Mouse (Mus musculus) liver, embryonic 15.5 days (tissue): ENCODE measurements at regions not wholly inside any gene's neighbourhood (a gene's known extent, or its start where the extent isn't known, plus 50 kb on each side); places are given as distances from the start of the nearest gene placed in this dataset.
"Not testable (repeated sequence)": the region's sequence is repeated elsewhere in the genome, so short reads cannot be mapped to it uniquely, and the experiment has no call there.

Experiments used
- ATAC-seq: fragments of 200-750 bp; cut with Nextera tagmentation; 2 replicates; pipeline ENCODE4 v1.8.0; 2017; ENCODE audit warnings: moderate number of reproducible peaks, mild to moderate bottlenecking, moderate library complexity; ENCODE audit not compliant: insufficient read depth
- H3K27ac ChIP-seq: fragments of 300-500 bp; sonication (generic); replicated peaks from 2 replicates; pipeline ENCODE4 v1.5.1; 2015; ENCODE audit warnings: mild to moderate bottlenecking, inconsistent platforms
- H3K27me3 ChIP-seq: fragments of 300-500 bp; sonication (generic); 2 replicates; pipeline ENCODE4 v1.6.1; 2015; ENCODE audit warnings: mild to moderate bottlenecking, inconsistent platforms
- H3K36me3 ChIP-seq: fragments of 300-500 bp; sonication (generic); replicated peaks from 2 replicates; pipeline ENCODE4 v1.6.1; 2015; ENCODE audit warnings: moderate library complexity, mild to moderate bottlenecking, inconsistent platforms
- H3K4me1 ChIP-seq: fragments of 300-500 bp; sonication (generic); replicated peaks from 2 replicates; pipeline ENCODE4 v1.6.1; 2015; ENCODE audit warnings: inconsistent platforms
- H3K4me2 ChIP-seq: fragments of 300-500 bp; sonication (generic); 2 replicates; pipeline ENCODE4 v1.6.1; 2015; ENCODE audit warnings: moderate library complexity, mild to moderate bottlenecking, inconsistent platforms
- H3K4me3 ChIP-seq: fragments of 300-500 bp; sonication (generic); replicated peaks from 2 replicates; pipeline ENCODE4 v1.5.1; 2015; ENCODE audit warnings: mild to moderate bottlenecking, inconsistent platforms
- H3K9ac ChIP-seq: fragments of 300-500 bp; sonication (generic); 2 replicates; pipeline ENCODE4 v1.6.1; 2015; ENCODE audit warnings: moderate library complexity, mild to moderate bottlenecking, inconsistent platforms
- H3K9me3 ChIP-seq: fragments of 300-500 bp; sonication (generic); replicated peaks from 2 replicates; pipeline ENCODE4 v1.6.1; 2016; ENCODE audit warnings: inconsistent platforms
- WGBS: fragments of 180-500 bp; shearing (Covaris S2); methylation state at CpG from one replicate; pipeline ENCODE4 v1.1.7; 2015; ENCODE audit warnings: mixed read lengths; ENCODE audit not compliant: insufficient replicate concordance; 5-methylcytosine and 5-hydroxymethylcytosine counted together

DNA sequence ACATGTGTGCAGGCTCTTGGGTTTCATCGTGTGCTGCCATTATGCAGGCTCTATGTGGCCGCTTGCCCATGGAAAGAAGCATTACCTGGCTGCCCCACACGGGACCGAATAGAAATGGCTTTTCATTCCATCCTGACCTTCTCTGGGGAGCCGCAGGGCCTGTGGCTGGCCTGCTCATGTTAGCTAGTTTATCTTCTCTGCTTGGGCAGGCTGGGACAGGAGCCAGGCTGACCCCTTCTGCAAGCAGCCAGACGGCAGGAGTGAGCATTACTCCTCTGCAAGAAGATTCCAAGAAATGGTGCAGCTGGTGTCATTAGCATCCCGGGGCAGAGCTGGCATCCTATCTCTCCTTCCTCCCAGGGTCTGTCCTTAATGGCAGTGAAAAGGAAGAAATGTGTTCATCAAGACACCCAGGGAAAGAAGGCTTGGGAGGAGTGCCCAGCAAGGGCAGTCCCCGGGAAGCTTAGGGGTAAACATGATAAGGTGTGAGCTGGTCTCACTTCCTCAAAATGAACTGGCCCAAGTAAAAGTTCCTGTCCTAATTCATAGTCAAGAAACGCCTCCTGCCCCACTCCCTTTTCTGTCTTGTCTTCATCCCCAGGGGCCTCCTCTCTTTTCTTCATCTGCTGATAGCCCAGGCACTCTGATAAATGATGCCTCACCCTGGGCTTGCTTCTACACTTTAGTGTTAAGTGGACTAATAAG is 178.9 kb upstream of the Myt1l start:
- no peaks in the 10 kb centered on the region for H3K4me1 ChIP-seq
- no peak overlapping the region for H3K4me3 ChIP-seq
- H3K9ac ChIP-seq = no peak overlapping the region
- ATAC-seq = no peak
- no peaks in the 10 kb centered on the region for H3K9me3 ChIP-seq
- WGBS = 48% methylated on average over 9 of the region's 9 CpGs
- H3K36me3 ChIP-seq = no peaks in the 10 kb centered on the region
- no peak overlapping the region for H3K4me2 ChIP-seq
- H3K27ac ChIP-seq = no peak overlapping the region
- no peaks in the 10 kb centered on the region for H3K27me3 ChIP-seq

DNA sequence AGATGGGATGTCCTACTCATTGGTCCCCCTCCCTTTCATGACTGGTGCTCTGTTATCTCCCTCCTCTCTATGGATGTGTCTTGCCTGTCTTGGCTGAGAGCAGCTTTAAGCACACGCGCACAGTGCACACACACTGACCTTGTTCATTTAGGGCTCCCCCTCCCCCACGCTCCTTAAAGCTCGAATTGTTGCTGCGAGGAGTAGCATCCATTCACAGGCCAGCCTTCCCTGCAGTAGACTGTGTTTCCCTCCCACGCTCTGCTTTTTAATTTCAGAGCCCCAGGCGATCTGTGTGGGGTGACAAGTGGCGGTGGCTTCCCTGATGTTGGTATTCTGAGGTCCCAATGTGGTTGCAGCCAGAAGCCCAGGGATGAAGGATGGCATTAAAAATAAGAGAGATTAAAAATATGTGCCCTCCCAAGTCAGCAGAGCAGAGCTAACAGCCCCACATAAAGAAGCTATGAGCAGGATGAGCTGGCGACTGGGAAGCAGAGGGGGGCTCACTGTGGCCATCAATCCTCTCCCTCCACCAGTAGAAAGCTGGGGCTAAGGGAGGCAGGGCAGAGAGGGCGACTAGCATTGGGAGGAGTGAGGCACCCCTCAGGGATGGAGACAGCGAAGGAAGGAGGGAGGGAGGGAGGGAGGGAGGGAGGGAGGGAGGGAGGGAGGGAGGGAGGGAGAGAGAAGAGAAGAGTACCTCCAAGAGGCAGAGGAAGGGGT is 174.2 kb upstream of the Myt1l start:
- no peaks in the 10 kb centered on the region for H3K27me3 ChIP-seq
- H3K9me3 ChIP-seq = no peaks in the 10 kb centered on the region
- no peak overlapping the region for H3K4me3 ChIP-seq
- WGBS = 52% methylated on average over 9 of the region's 11 CpGs
- H3K4me1 ChIP-seq = no peaks in the 10 kb centered on the region
- no peaks in the 10 kb centered on the region for H3K36me3 ChIP-seq
- ATAC-seq = no peak
- no peak overlapping the region for H3K27ac ChIP-seq
- H3K4me2 ChIP-seq = no peak overlapping the region
- H3K9ac ChIP-seq = no peak overlapping the region

DNA sequence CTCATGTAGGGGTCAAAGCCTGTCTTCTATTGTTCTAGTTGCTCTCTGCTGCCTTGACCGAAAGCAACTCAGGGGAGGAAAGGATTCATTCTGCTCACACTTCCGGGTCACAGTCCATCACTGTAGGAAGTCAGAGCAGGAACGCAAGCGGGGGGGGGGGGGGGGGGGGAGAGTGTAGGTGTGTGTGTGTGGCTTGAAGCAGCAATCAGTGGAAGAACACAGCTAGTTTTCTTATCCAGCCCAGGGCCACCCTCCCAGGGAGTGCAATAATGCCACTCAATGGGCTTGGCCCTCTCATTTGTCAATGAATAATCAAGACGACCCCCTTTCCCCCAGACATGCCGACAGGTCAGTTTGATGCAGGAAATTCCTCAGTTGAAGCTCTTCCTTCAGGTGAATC is 173.4 kb upstream of the Myt1l start:
- H3K9ac ChIP-seq = no peak overlapping the region
- no peak overlapping the region for H3K4me2 ChIP-seq
- H3K27me3 ChIP-seq = no peaks in the 10 kb centered on the region
- no peaks in the 10 kb centered on the region for H3K9me3 ChIP-seq
- H3K36me3 ChIP-seq = no peaks in the 10 kb centered on the region
- no peak overlapping the region for H3K27ac ChIP-seq
- WGBS = 31% methylated on average over 5 of the region's 6 CpGs
- no peak overlapping the region for H3K4me3 ChIP-seq
- H3K4me1 ChIP-seq = no peaks in the 10 kb centered on the region
- no peak for ATAC-seq

DNA sequence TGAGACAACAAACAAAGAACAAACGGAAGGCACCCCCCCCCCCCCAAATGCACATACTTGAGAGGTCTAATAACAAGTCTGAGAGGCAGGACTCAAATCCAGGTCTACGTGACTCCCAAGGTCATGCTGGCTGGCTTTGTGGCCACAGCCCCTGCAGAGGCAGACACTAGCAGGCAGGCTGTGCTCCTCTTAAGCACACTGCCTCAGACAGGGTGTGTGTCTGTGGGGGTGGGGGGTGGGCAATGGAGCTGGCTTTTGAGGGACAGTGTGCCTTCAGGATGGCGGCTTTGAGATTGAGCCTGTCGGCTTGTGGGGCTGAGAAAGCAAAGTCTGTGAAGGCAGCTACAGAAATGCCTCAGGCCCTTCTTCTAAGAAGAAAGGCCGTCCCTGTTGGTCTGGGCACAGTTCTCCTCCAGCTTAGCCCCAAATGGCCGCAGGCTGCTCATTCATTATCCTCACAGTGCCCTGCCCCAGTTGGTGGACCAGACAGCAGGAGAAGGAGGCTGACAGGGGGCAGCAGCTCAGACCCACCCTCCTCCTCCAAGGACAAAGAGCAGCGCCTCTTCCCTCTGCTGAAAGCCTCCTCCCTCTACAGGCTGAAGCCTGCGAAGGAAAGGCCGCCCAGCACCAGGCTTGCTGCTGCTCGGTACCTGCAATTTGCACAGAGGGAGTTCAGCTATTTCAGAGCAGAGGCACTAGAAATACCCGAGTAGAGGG is 171.3 kb upstream of the Myt1l start:
- ATAC-seq = no peak

DNA sequence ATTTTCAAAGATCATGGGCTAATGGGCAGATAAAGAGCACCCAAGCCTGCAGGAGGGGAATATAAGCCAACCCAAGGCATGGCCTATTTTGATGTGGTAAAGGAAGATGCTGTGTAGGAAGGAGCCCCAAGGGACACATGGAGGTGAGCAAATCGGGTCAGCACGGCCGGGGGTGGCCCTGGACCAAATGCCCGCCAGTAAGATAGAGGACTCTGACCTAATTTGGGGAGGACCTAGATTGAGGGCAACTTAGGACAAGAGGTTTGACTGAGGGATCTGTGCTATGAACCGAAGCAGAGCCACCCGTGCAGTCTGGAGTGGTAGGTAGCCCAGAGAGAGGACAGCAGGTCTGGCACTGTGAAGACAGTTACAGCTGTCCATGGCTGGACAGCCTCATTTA is 166.9 kb upstream of the Myt1l start:
- ATAC-seq = no peak
- H3K27ac ChIP-seq = no peak overlapping the region
- no peaks in the 10 kb centered on the region for H3K36me3 ChIP-seq
- no peak overlapping the region for H3K4me3 ChIP-seq
- no peaks in the 10 kb centered on the region for H3K9me3 ChIP-seq
- WGBS = 63% methylated on average over 6 of the region's 6 CpGs
- H3K4me1 ChIP-seq = no peaks in the 10 kb centered on the region
- no peaks in the 10 kb centered on the region for H3K27me3 ChIP-seq
- H3K9ac ChIP-seq = no peak overlapping the region
- no peak overlapping the region for H3K4me2 ChIP-seq

More for the DNA sequence above, 171.3 kb upstream of the Myt1l start:
- no peak overlapping the region for H3K27ac ChIP-seq
- H3K4me3 ChIP-seq = no peak overlapping the region
- no peaks in the 10 kb centered on the region for H3K36me3 ChIP-seq
- no peak overlapping the region for H3K4me2 ChIP-seq
- H3K9me3 ChIP-seq = no peaks in the 10 kb centered on the region
- no peaks in the 10 kb centered on the region for H3K4me1 ChIP-seq
- WGBS = 36% methylated on average over 11 of the region's 11 CpGs
- H3K27me3 ChIP-seq = no peaks in the 10 kb centered on the region
- no peak overlapping the region for H3K9ac ChIP-seq

DNA sequence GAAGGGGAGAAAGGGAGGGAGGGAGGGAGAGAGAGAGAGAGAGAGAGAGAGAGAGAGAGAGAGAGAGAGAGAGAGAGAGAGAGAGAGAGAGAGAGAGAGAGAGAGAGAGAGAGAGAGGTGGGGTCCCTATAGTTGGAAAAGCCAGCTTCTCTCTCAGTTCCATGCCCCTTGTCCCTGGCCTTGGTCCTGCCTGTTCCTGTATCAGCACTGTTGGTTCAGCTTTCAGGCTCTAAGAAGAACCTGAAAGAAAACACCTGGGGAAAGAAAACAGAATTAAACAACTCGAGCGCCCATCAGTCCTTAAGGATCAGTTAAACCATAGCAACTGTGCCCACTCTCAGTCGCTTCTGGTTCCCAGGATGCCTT is 160.5 kb upstream of the Myt1l start:
- not testable (repeated sequence) for H3K9ac ChIP-seq, H3K36me3 ChIP-seq, H3K4me1 ChIP-seq, ATAC-seq, H3K27ac ChIP-seq, H3K9me3 ChIP-seq, H3K4me2 ChIP-seq, H3K27me3 ChIP-seq, H3K4me3 ChIP-seq
- WGBS = 50% methylated on average over 3 of the region's 3 CpGs

DNA sequence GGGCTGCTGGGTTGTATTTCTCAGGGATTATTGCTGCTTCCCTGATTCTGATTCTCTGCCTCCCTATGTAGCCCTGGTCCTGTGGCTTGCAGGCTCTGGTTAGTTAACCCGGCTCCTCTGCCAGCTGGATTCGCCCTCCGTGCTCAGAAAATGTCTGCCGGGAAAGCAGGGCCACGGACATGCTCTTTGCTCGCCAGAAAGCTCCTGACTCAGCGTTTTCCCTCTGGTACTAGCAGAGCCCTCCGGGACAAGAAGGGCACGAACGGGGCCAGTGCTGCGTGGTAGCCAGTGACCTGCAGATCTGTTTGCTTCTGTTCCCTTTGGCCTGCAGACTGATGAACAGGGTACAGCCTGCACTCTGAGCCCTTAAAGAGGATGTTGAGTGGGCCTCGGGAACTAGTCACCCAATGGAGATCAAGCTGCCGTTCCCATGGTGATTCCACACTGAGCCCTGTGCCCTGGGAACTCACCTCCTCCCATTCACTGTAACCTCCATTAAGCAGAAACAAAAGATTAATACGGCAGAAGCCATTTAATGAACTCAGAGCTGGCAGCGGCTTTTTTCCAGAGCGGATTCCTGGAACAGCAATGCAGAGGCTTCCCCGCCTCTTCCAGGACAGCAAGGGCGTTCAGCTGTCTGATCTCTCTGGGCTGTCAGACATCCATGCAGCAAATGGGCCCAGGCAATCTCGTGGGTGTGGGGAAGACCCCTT is 159.9 kb upstream of the Myt1l start:
- no peak overlapping the region for H3K9ac ChIP-seq
- no peak overlapping the region for H3K4me3 ChIP-seq
- H3K36me3 ChIP-seq = no peaks in the 10 kb centered on the region
- no peak overlapping the region for H3K4me2 ChIP-seq
- no peaks in the 10 kb centered on the region for H3K4me1 ChIP-seq
- no peaks in the 10 kb centered on the region for H3K27me3 ChIP-seq
- no peak overlapping the region for H3K27ac ChIP-seq
- no peak for ATAC-seq
- 31% methylated on average over 19 of the region's 19 CpGs for WGBS
- H3K9me3 ChIP-seq = no peaks in the 10 kb centered on the region

DNA sequence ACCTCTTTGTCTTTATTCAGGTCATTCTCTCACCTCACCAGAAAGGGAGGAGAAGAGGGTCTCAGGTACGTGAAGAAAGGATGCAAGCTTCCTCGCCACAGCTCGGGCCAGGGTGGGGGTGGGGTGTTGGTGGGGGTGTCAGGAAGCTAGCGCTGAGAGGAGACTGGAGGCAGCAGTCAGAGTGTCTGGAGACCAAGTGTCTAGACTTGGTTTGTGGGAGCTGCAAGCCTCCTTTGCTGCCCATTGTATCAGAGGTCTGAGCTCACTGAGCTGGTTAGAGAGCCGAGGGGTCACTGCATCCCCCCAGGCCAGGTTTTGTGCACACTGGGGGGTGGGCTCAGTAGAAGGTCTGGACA is 159.4 kb upstream of the Myt1l start:
- H3K9ac ChIP-seq = no peak overlapping the region
- no peak for ATAC-seq
- H3K9me3 ChIP-seq = no peaks in the 10 kb centered on the region
- H3K4me2 ChIP-seq = no peak overlapping the region
- H3K27me3 ChIP-seq = no peaks in the 10 kb centered on the region
- no peaks in the 10 kb centered on the region for H3K4me1 ChIP-seq
- 30% methylated on average over 5 of the region's 5 CpGs for WGBS
- no peak overlapping the region for H3K27ac ChIP-seq
- H3K36me3 ChIP-seq = no peaks in the 10 kb centered on the region
- no peak overlapping the region for H3K4me3 ChIP-seq

DNA sequence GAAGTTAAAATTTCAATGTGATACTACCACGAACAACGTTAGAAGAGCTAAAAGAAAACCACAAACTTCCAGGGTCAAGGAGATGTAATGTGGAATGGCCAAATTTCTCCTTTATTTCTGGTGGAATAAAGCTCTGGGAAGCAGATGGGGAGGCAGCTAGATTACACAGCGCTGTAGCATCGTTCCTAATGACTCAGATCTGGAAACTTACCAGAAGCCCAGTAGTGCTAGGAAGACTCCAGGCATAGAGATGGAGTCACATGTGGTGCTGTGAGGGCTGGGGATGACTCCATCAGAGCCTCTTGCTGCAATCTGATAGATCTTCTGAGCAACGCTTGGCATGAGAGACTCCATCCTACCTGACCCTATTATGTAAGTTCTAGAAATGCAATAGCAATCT is 136.4 kb upstream of the Myt1l start:
- H3K9ac ChIP-seq = no peak overlapping the region
- 54% methylated on average over 5 of the region's 5 CpGs for WGBS
- no peak overlapping the region for H3K4me2 ChIP-seq
- H3K36me3 ChIP-seq = no peaks in the 10 kb centered on the region
- H3K4me3 ChIP-seq = no peak overlapping the region
- H3K27me3 ChIP-seq = no peaks in the 10 kb centered on the region
- no peaks in the 10 kb centered on the region for H3K9me3 ChIP-seq
- no peak overlapping the region for H3K27ac ChIP-seq
- no peak for ATAC-seq
- H3K4me1 ChIP-seq = no peaks in the 10 kb centered on the region

DNA sequence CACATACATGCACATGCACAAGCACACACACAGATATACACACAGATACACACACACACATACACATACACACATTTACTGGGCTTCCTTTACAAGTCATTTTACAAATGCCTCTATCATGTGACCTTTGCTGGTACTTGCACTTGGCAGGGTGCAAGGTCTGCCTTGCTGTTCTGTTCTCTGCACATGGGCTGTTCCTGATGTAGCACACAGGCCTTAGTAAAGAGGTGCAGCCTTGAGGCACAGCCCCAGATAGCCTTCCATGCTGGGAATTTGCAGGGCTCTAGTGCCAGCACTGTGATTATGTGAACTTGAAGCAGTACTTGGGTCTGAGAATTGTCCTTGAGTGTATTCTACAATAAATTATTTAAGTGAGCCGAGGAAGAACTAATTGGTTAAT is 133.9 kb upstream of the Myt1l start:
- WGBS = 56% methylated on average over 1 of the region's 1 CpGs
- H3K4me1 ChIP-seq = no peaks in the 10 kb centered on the region
- H3K9me3 ChIP-seq = no peaks in the 10 kb centered on the region
- H3K4me2 ChIP-seq = no peak overlapping the region
- H3K36me3 ChIP-seq = no peaks in the 10 kb centered on the region
- H3K27ac ChIP-seq = no peak overlapping the region
- no peaks in the 10 kb centered on the region for H3K27me3 ChIP-seq
- no peak overlapping the region for H3K4me3 ChIP-seq
- H3K9ac ChIP-seq = no peak overlapping the region
- ATAC-seq = no peak

DNA sequence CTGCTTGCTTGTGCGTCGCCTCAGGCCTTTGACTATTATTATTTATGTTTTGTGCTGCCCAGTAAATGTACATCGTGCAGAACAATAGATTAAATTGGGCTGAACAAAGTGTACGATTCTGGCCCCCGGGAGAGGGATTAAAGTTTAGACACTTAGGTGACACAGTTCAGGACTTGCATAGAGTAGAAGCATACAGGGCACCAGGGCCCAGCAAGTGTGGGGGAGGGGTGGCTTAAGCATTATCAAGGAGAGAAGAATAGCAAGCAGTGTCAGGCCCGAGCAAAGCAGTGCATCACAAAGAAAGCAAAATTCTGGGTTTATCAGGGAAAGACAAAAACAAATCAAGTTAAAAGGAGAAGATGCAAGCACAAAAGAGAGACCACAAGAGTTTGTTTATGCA is 133.3 kb upstream of the Myt1l start:
- H3K27ac ChIP-seq = no peak overlapping the region
- no peaks in the 10 kb centered on the region for H3K9me3 ChIP-seq
- no peak overlapping the region for H3K9ac ChIP-seq
- H3K4me1 ChIP-seq = no peaks in the 10 kb centered on the region
- H3K4me2 ChIP-seq = no peak overlapping the region
- no peaks in the 10 kb centered on the region for H3K36me3 ChIP-seq
- no peak for ATAC-seq
- H3K27me3 ChIP-seq = no peaks in the 10 kb centered on the region
- 64% methylated on average over 6 of the region's 6 CpGs for WGBS
- H3K4me3 ChIP-seq = no peak overlapping the region
